Mouse (Mus musculus): ENCODE results near the gene Cuedc1. TPM values are rescaled to one million over a fixed set of nuclear protein-coding genes. Genes with fewer than 3 reads are reported as not detected.
A peak's percentile ranks its signal among the peaks of the same experiment; 100 is the strongest.

The Cuedc1 gene
- total RNA-seq, 2 experiments from 2014 or later, result 65.4 to 69.7 TPM

GRCm38 (mm10) chr11:88221929-88222475 lies 124.1 kb downstream of the Cuedc1 start:
- intact Hi-C loops (cut with DNase I), result no loop called here
- DNase-seq, result no peak

GRCm38 (mm10) chr11:88227001-88227957 lies 129.4 kb downstream of the Cuedc1 start:
- intact Hi-C loops (cut with DNase I), result no loop called here
- DNase-seq, result no peak

- intact Hi-C loops (cut with DNase I), result loop anchor here (10.0 kb wide), 1 partner anchor 493 kb away; no protein-coding TSS in a partner anchor
- peak; percentile 49 for DNase-seq
Observed at GRCm38 (mm10) chr11:88231213-88231790, 133.4 kb downstream of the Cuedc1 start.

GRCm38 (mm10) chr11:88233528-88234427 lies 135.9 kb downstream of the Cuedc1 start:
- peak; percentile 51 for DNase-seq
- intact Hi-C loops (cut with DNase I), result loop anchor here (10.0 kb wide), 1 partner anchor 491 kb away; no protein-coding TSS in a partner anchor

- DNase-seq, result no peak
- intact Hi-C loops (cut with DNase I), result loop anchor here (10.0 kb wide), 1 partner anchor 490 kb away; no protein-coding TSS in a partner anchor
Observed at GRCm38 (mm10) chr11:88234789-88235188, 136.9 kb downstream of the Cuedc1 start.

- no peak for DNase-seq
- intact Hi-C loops (cut with DNase I), result loop anchor here (10.0 kb wide), 1 partner anchor 489 kb away; no protein-coding TSS in a partner anchor
Observed at GRCm38 (mm10) chr11:88235221-88236203, 137.7 kb downstream of the Cuedc1 start.

GRCm38 (mm10) chr11:88240275-88240674 lies 142.4 kb downstream of the Cuedc1 start:
- DNase-seq, result no peak
- intact Hi-C loops (cut with DNase I), result no loop called here

- DNase-seq, result no peak
- intact Hi-C loops (cut with DNase I), result no loop called here
Observed at GRCm38 (mm10) chr11:88240736-88241353, 143.0 kb downstream of the Cuedc1 start.

GRCm38 (mm10) chr11:88241468-88242301 lies 143.8 kb downstream of the Cuedc1 start:
- DNase-seq, result no peak
- intact Hi-C loops (cut with DNase I), result no loop called here

Other genes with a start within 250 kb of the Cuedc1 start
- 1 to 10 TPM; 7.4 to 7.6 TPM for gene Mks1, start 244.8 kb upstream of the Cuedc1 start, total RNA-seq (2021)
- under 1 TPM; 0.22 to 0.40 TPM for gene Epx, start 222.5 kb upstream of the Cuedc1 start, total RNA-seq (2021)
- gene Olfr462, start 205.8 kb upstream of the Cuedc1 start, total RNA-seq (2021), result not detected
- gene Olfr463, start 200.7 kb upstream of the Cuedc1 start, total RNA-seq (2021), result not detected
- not detected for gene Olfr464, start 177.1 kb upstream of the Cuedc1 start, total RNA-seq (2021)
- 100 to 1,000 TPM; 311 to 328 TPM for gene Dynll2, start 110.5 kb upstream of the Cuedc1 start, total RNA-seq (2021)
- gene Srsf1, start 50.7 kb upstream of the Cuedc1 start, total RNA-seq (2021), result 100 to 1,000 TPM; 261 to 264 TPM
- gene Vezf1, start 29.8 kb upstream of the Cuedc1 start, total RNA-seq (2021), result 10 to 100 TPM; 35.3 to 38.2 TPM
- 10 to 100 TPM; 55.2 to 65.1 TPM for gene Mrps23, start 106.3 kb downstream of the Cuedc1 start, total RNA-seq (2021)
- gene Ccdc182, start 196.0 kb downstream of the Cuedc1 start, total RNA-seq (2021), result not detected